Mouse (Mus musculus): ENCODE data around the gene Hspa8. TPM values are rescaled to one million over a fixed set of nuclear protein-coding genes. Genes with fewer than 3 reads are reported as not detected.

Gene Hspa8
- total and polyA plus RNA-seq, 3 experiments, result 418 to 5,439 (median 3,011) TPM

DNA sequence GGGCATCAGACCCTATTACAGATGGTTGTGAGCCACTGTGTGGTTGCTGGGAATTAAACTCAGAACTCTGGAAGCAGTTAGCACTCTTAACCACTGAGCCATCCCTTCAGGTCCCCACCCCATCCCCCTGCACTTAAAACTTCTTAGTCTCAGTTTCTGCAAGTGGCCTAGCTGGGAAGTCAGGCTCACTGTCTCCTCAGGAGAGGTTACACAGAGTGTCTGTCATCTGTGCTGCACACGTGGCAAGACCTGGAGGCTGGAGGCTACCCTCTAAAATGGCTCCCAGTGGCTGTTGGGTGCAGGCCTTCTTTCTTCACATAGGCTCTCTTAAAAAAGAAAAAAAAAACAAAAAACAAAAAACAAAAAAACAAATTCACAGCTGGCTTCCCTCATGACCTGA is 24.7 kb upstream of the Hspa8 start:
- Histone ChIP-seq H3K4me1 (ENCODE audit: control insufficient read depth in 1 of 2, insufficient read depth in 2 of 2, low read length in 2 of 2) (no peaks in the 10 kb centered on the region; a peak in 1 of 4 replicates), H3K9ac (ENCODE audit: control insufficient read depth, low read depth, low read length, poor library complexity, severe bottlenecking) (no peak overlapping the region), H3K36me3 (ENCODE audit: control insufficient read depth in 1 of 2, insufficient read depth in 2 of 2, low read length in 2 of 2) (peaks cover 0 to 4% of the 10 kb centered on the region in 2 experiments; a peak in 1 of 4 replicates), H3K27ac (ENCODE audit: control insufficient read depth, low read depth, low read length) (no peak overlapping the region), H3K4me3 (ENCODE audit: control insufficient read depth in 1 of 2, insufficient read depth in 1 of 2, low read depth in 2 of 2, low read length in 2 of 2) (no peak overlapping the region), H3K79me2 (ENCODE audit: control insufficient read depth, insufficient read depth, low read length, poor library complexity) (no peaks in the 10 kb centered on the region), H3K27me3 (ENCODE audit: control insufficient read depth in 1 of 2, insufficient read depth in 2 of 2, low read length in 2 of 2) (no peaks in the 10 kb centered on the region; a peak in 1 of 4 replicates), H3K9me3 (replicated peaks; ENCODE audit: insufficient read depth, low read length) (no peaks in the 10 kb centered on the region)
- no peak for DNase-seq (ENCODE audit: low read depth, low spot score)
- no peak for TF ChIP-seq JUND (IDR thresholded peaks at IDR 0.05; ENCODE audit: low read depth, low read length)
- TF ChIP-seq MYB (IDR thresholded peaks at IDR 0.05; ENCODE audit: low read depth, low read length), result no peak
- TF ChIP-seq RAD21 (IDR thresholded peaks at IDR 0.05; ENCODE audit: low read depth, low read length), result no peak
- TF ChIP-seq MAX (IDR thresholded peaks at IDR 0.05; ENCODE audit: low read length), result no peak

DNA sequence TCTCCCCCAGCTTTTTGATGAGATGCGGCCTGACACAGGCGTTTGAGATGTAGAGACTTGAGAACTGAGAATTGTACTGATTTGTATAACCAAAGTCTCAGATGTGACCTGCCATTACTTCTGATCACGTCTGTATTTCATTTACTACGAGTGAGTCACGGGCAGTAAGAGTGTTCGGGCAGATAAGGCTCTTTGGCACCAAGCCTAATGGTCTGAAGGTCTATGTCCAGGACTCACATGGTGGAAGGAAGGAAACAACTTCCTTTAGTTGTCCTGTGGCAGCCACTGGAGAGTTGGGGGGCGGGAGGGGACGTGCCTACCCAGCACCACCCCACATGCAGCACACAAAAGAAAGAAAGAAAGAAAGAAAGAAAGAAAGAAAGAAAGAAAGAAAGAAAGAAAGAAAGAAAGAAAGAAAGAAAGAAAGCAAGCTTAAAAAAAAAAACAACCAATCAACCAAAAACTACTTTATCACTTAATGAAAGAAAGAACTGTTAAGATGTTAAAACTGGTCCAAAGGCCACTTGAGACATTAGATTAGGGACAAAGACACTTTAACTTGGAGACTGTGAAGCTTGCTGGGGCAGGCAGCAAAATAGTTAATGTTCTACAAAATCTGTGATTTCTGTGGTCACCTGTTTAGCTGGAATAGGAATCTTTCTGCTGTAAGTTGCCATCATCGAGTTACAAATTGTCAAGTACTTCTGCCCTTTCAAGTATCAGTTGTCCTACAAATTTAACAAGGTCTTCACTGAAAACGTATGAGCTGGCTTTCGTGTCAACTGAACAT is 24.1 kb upstream of the Hspa8 start:
- DNase-seq (ENCODE audit: low read depth, low spot score), result peak; percentile 52
- Histone ChIP-seq H3K27me3 (ENCODE audit: control insufficient read depth in 1 of 2, insufficient read depth in 2 of 2, low read length in 2 of 2) (no peaks in the 10 kb centered on the region; a peak in 1 of 4 replicates), H3K9ac (ENCODE audit: control insufficient read depth, low read depth, low read length, poor library complexity, severe bottlenecking) (no peak overlapping the region), H3K4me1 (ENCODE audit: control insufficient read depth in 1 of 2, insufficient read depth in 2 of 2, low read length in 2 of 2) (no peaks in the 10 kb centered on the region; a peak in 1 of 4 replicates), H3K27ac (ENCODE audit: control insufficient read depth, low read depth, low read length) (no peak overlapping the region), H3K9me3 (replicated peaks; ENCODE audit: insufficient read depth, low read length) (no peaks in the 10 kb centered on the region), H3K79me2 (ENCODE audit: control insufficient read depth, insufficient read depth, low read length, poor library complexity) (no peaks in the 10 kb centered on the region), H3K4me3 (ENCODE audit: control insufficient read depth in 1 of 2, insufficient read depth in 1 of 2, low read depth in 2 of 2, low read length in 2 of 2) (no peak overlapping the region), H3K36me3 (ENCODE audit: control insufficient read depth in 1 of 2, insufficient read depth in 2 of 2, low read length in 2 of 2) (peaks cover 0 to 4% of the 10 kb centered on the region in 2 experiments; a peak in 1 of 4 replicates)
- no peak for TF ChIP-seq MAX (IDR thresholded peaks at IDR 0.05; ENCODE audit: low read length)
- peak; percentile 28; the same call in 1 of the 2 replicates for TF ChIP-seq TAL1 (IDR thresholded peaks at IDR 0.05; ENCODE audit: low read length)
- no peak for TF ChIP-seq MYB (IDR thresholded peaks at IDR 0.05; ENCODE audit: low read depth, low read length)
- TF ChIP-seq BHLHE40 (IDR thresholded peaks at IDR 0.05; ENCODE audit: borderline replicate concordance, low read depth, low read length), result peak; percentile 68; the same call in 1 of the 2 replicates
- TF ChIP-seq GATA1 (IDR thresholded peaks at IDR 0.05; ENCODE audit: low read depth, low read length), result peak; percentile 46
- peak; percentile 21 to 45; a peak in 1 of 4 replicates for TF ChIP-seq EP300 (IDR thresholded peaks at IDR 0.05; ENCODE audit: low read depth in 1 of 2, low read length in 2 of 2)
- no peak for TF ChIP-seq TCF12 (IDR thresholded peaks at IDR 0.05; ENCODE audit: low read depth, low read length)

DNA sequence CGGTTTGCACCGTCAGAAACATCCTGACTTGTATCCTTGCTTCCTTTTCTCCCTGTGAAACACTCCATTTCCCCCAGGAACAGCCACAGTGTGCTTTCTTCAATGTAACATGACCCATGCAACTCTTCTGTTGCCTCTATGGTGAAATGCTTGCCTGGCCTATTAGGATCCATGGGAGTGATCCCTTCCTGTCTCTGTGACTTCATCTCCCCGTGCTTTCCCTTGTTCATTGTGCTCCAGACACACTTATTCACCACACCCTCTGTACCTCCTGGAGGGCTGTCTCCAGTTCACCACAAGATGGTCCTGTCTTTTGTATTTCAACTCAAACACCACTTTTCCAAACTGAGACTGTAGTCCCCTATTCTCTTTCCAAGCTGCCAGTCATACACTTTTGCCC is 20.7 kb upstream of the Hspa8 start:
- Histone ChIP-seq H3K4me1 (ENCODE audit: control insufficient read depth in 1 of 2, insufficient read depth in 2 of 2, low read length in 2 of 2) (peaks cover 0 to 6% of the 10 kb centered on the region in 2 experiments; a peak in 2 of 4 replicates), H3K9ac (ENCODE audit: control insufficient read depth, low read depth, low read length, poor library complexity, severe bottlenecking) (no peak overlapping the region), H3K79me2 (ENCODE audit: control insufficient read depth, insufficient read depth, low read length, poor library complexity) (no peaks in the 10 kb centered on the region), H3K27ac (ENCODE audit: control insufficient read depth, low read depth, low read length) (no peak overlapping the region), H3K4me3 (ENCODE audit: control insufficient read depth in 1 of 2, insufficient read depth in 1 of 2, low read depth in 2 of 2, low read length in 2 of 2) (no peak overlapping the region), H3K36me3 (ENCODE audit: control insufficient read depth in 1 of 2, insufficient read depth in 2 of 2, low read length in 2 of 2) (peaks cover 0 to 6% of the 10 kb centered on the region in 2 experiments; a peak in 1 of 4 replicates), H3K9me3 (replicated peaks; ENCODE audit: insufficient read depth, low read length) (no peaks in the 10 kb centered on the region), H3K27me3 (ENCODE audit: control insufficient read depth in 1 of 2, insufficient read depth in 2 of 2, low read length in 2 of 2) (peaks cover 0 to 3% of the 10 kb centered on the region in 2 experiments; a peak in 3 of 4 replicates)
- DNase-seq (ENCODE audit: low read depth, low spot score), result no peak
- no peak for TF ChIP-seq RAD21 (IDR thresholded peaks at IDR 0.05; ENCODE audit: low read depth, low read length)
- no peak for TF ChIP-seq JUND (IDR thresholded peaks at IDR 0.05; ENCODE audit: low read depth, low read length)
- TF ChIP-seq MAZ (IDR thresholded peaks at IDR 0.05; ENCODE audit: low read depth, low read length), result no peak
- no peak for TF ChIP-seq RCOR1 (IDR thresholded peaks at IDR 0.05; ENCODE audit: low read depth, low read length)
- no peak for TF ChIP-seq UBTF (IDR thresholded peaks at IDR 0.05; ENCODE audit: borderline replicate concordance, insufficient read depth, low read depth, low read length)
- TF ChIP-seq ELF1 (IDR thresholded peaks at IDR 0.05; ENCODE audit: low read depth, low read length), result no peak
